Mouse (Mus musculus) heart, embryonic 15.5 days (tissue): ENCODE data around the gene Omt2a. TPM values are rescaled to one million over a fixed set of nuclear protein-coding genes. Genes with fewer than 3 reads are reported as not detected.
"Not testable (repeated sequence)": the region's sequence is repeated elsewhere in the genome, so short reads cannot be mapped to it uniquely, and the experiment has no call there.

Experiments
- ATAC-seq: fragments of 200-750 bp; cut with Nextera tagmentation; replicated peaks from 2 replicates; pipeline ENCODE4 v1.8.0; 2017; ENCODE audit warnings: low read depth, moderate TSS enrichment; ENCODE audit not compliant: insufficient number of reproducible peaks, insufficient read depth, low FRiP score
- H3K27ac ChIP-seq: fragments of 300-500 bp; sonication (generic); 2 replicates; pipeline ENCODE4 v1.5.1; 2015; ENCODE audit warnings: mild to moderate bottlenecking, inconsistent platforms
- H3K27me3 ChIP-seq: fragments of 300-500 bp; sonication (generic); 2 replicates; pipeline ENCODE4 v1.6.1; 2015; ENCODE audit warnings: inconsistent platforms
- H3K36me3 ChIP-seq: fragments of 300-500 bp; sonication (generic); 2 replicates; pipeline ENCODE4 v1.6.1; 2015; ENCODE audit warnings: mild to moderate bottlenecking, inconsistent platforms
- H3K4me1 ChIP-seq: fragments of 300-500 bp; sonication (generic); replicated peaks from 2 replicates; pipeline ENCODE4 v1.6.1; 2015; ENCODE audit warnings: inconsistent platforms
- H3K4me2 ChIP-seq: fragments of 300-500 bp; sonication (generic); 2 replicates; pipeline ENCODE4 v1.6.1; 2015; ENCODE audit warnings: inconsistent platforms, mild to moderate bottlenecking, moderate library complexity
- H3K4me3 ChIP-seq: fragments of 300-500 bp; sonication (generic); 2 replicates; pipeline ENCODE4 v1.5.1; 2015; ENCODE audit warnings: mild to moderate bottlenecking, inconsistent platforms
- H3K9ac ChIP-seq: fragments of 300-500 bp; sonication (generic); 2 replicates; pipeline ENCODE4 v1.6.1; 2015; ENCODE audit warnings: mild to moderate bottlenecking, inconsistent platforms
- H3K9me3 ChIP-seq: fragments of 300-500 bp; sonication (generic); replicated peaks from 2 replicates; pipeline ENCODE4 v1.6.1; 2016; ENCODE audit warnings: inconsistent platforms
- WGBS: fragments of 180-500 bp; shearing (Covaris S2); methylation state at CpG from one replicate; pipeline ENCODE4 v1.1.7; 2015; ENCODE audit warnings: mixed read lengths; 5-methylcytosine and 5-hydroxymethylcytosine counted together
- polyA plus RNA-seq: library from polyadenylated mRNA; unstranded; fragments of >200 nt; fragmentation: Nextera tagmentation; extraction: Ambion mirVana; gene quantifications from 2 replicates; pipeline ENCODE4 v1.2.1, GENCODE M21; 2015

Omt2a gene
- polyA plus RNA-seq, 1 experiment from 2014 or later: not detected

- H3K36me3 ChIP-seq, H3K4me1 ChIP-seq, H3K27me3 ChIP-seq, H3K4me3 ChIP-seq, H3K27ac ChIP-seq, H3K4me2 ChIP-seq, H3K9me3 ChIP-seq, ATAC-seq, H3K9ac ChIP-seq: not testable (repeated sequence)
- 82% methylated on average over 1 of the region's 1 CpGs for WGBS
Measured at GRCm38 (mm10) chr9:78293683-78294082, 20.9 kb downstream of the Omt2a start.

DNA sequence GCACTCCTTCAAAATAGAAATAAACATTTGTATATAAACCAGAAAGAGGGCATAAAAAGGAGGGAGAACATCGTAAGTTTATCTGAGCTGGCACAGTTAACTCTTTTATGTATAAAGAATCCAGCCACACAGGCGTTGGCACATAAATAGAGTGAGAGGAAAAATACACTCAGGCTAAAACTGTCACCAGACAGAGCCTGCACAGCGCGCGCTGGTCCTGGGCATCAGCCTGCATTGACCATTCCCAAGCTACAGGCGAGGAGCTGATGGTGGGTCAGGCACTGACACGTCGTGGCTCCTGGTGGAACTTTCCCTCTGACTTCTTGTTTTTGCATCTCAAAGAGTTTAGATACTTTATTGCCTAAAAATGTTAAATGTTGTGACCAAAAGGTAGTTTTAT lies 22.1 kb downstream of the Omt2a start:
- not testable (repeated sequence) for H3K27me3 ChIP-seq, H3K36me3 ChIP-seq, H3K27ac ChIP-seq, ATAC-seq, H3K4me3 ChIP-seq, H3K4me1 ChIP-seq, H3K4me2 ChIP-seq, H3K9ac ChIP-seq, H3K9me3 ChIP-seq
- WGBS: 66% methylated on average over 8 of the region's 8 CpGs

GRCm38 (mm10) chr9:78289723-78290122 lies 24.9 kb downstream of the Omt2a start, which contains the start of gene Gm10639:
Gene Gm10639, plus strand, starts transcription at chr9:78289923.
- not testable (repeated sequence) for H3K4me3 ChIP-seq, H3K9ac ChIP-seq, H3K27me3 ChIP-seq, H3K36me3 ChIP-seq, H3K4me2 ChIP-seq, H3K4me1 ChIP-seq, H3K9me3 ChIP-seq, H3K27ac ChIP-seq, ATAC-seq
- 74% methylated on average over 3 of the region's 3 CpGs for WGBS

DNA sequence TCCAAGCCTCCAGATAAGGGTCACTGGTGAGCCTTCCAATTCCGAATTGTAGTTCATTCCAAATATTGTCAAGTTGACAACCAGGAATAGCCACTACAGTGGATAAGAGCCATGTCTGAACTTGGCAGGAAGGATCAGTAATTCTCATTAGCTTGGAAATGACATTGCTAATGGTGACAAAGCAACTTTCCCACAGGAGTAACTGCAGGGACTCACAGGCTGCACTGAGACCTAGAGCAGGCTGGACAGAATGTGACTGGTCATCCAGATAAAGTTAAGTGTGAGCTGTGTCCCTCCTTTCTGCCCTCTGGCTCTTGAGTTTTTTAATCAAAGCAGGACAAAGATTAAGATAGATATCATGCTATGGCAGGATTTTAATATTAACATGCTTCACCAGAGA lies 25.5 kb downstream of the Omt2a start:
- not testable (repeated sequence) for H3K4me1 ChIP-seq, H3K4me2 ChIP-seq, ATAC-seq, H3K4me3 ChIP-seq, H3K36me3 ChIP-seq, H3K27me3 ChIP-seq, H3K9me3 ChIP-seq, H3K9ac ChIP-seq, H3K27ac ChIP-seq
- WGBS: 41% methylated on average over 1 of the region's 1 CpGs

- WGBS: 76% methylated on average over 4 of the region's 4 CpGs
Measured at GRCm38 (mm10) chr9:78282002-78282711, 32.4 kb downstream of the Omt2a start.

GRCm38 (mm10) chr9:78270945-78271344 lies 43.7 kb downstream of the Omt2a start:
- ATAC-seq, H3K36me3 ChIP-seq, H3K27me3 ChIP-seq, H3K4me2 ChIP-seq, H3K4me1 ChIP-seq, H3K9me3 ChIP-seq, H3K9ac ChIP-seq, H3K4me3 ChIP-seq, H3K27ac ChIP-seq: not testable (repeated sequence)
- WGBS: 69% methylated on average over 3 of the region's 3 CpGs

More at GRCm38 (mm10) chr9:78282002-78282711, 32.4 kb downstream of the Omt2a start:
- not testable (repeated sequence) for H3K27ac ChIP-seq, H3K36me3 ChIP-seq, H3K9me3 ChIP-seq, H3K27me3 ChIP-seq, H3K9ac ChIP-seq, H3K4me1 ChIP-seq, H3K4me3 ChIP-seq, H3K4me2 ChIP-seq, ATAC-seq

Other genes starting within 250 kb of the Omt2a start
- 42.4 and 48.6 TPM in 2 replicates for gene Fbxo9, start 205.7 kb downstream of the Omt2a start, polyA plus RNA-seq
- gene Ick, start 205.6 kb downstream of the Omt2a start, polyA plus RNA-seq: 13.4 and 16.8 TPM in 2 replicates
- 67.4 and 72.1 TPM in 2 replicates for gene Gsta4, start 132.0 kb downstream of the Omt2a start, polyA plus RNA-seq
- gene Gsta1, start 84.1 kb downstream of the Omt2a start, polyA plus RNA-seq: not detected in 2 replicates
- gene Gm3776, start 57.7 kb downstream of the Omt2a start, polyA plus RNA-seq: not detected in 2 replicates
- not detected in 2 replicates for gene Gm10639, start 24.9 kb downstream of the Omt2a start, polyA plus RNA-seq
- not detected in 2 replicates for gene Omt2b, start 12.8 kb upstream of the Omt2a start, polyA plus RNA-seq
- 0.63 TPM in 1 of 2 replicates, not detected in the other for gene Gsta2, start 41.0 kb upstream of the Omt2a start, polyA plus RNA-seq
- not detected in 2 replicates for gene Dppa5a, start 53.4 kb upstream of the Omt2a start, polyA plus RNA-seq
- 0.36 and 0.53 TPM in 2 replicates for gene Ooep, start 63.9 kb upstream of the Omt2a start, polyA plus RNA-seq
- 0.09 TPM in 1 of 2 replicates, not detected in the other for gene Ddx43, start 81.0 kb upstream of the Omt2a start, polyA plus RNA-seq
- gene Cgas, start 128.4 kb upstream of the Omt2a start, polyA plus RNA-seq: 0.97 and 1.4 TPM in 2 replicates
- gene Mto1, start 133.4 kb upstream of the Omt2a start, polyA plus RNA-seq: 26.2 and 27.7 TPM in 2 replicates
- 0.43 and 0.67 TPM in 2 replicates for gene Gm17324, start 134.0 kb upstream of the Omt2a start, polyA plus RNA-seq
- 2,802 and 3,192 TPM in 2 replicates for gene Eef1a1, start 174.4 kb upstream of the Omt2a start, polyA plus RNA-seq